Mouse (Mus musculus) gastrocnemius, postnatal 4 days (tissue): ENCODE results near the gene Kcnf1. TPM values are rescaled to one million over a fixed set of nuclear protein-coding genes. Genes with fewer than 3 reads are reported as not detected.
A peak's percentile ranks its signal among the peaks of the same experiment; 100 is the strongest.

ENCODE experiments used
- DNase-seq, 2 experiments: peaks; one replicate each; pipeline ENCODE4 v3.0.0; 2021 to 2022; ENCODE audit warnings: low spot score in 2 of 2, mixed read lengths in 2 of 2
- long read RNA-seq, 2 experiments: library from polyadenylated mRNA; stranded (forward); transcript quantifications; one replicate each; pipeline ENCODE4 v2.0.0; 2021
- total RNA-seq, 2 experiments: library from RNA; stranded (reverse); gene quantifications; 2 replicates each; pipeline ENCODE4 v1.2.3; 2021

The Kcnf1 gene
- total RNA-seq: 1 to 10 TPM; 5.1 to 5.8 TPM
- long read RNA-seq, experiment 1, full-length matches to known transcripts: 12 of 13 reads
- long read RNA-seq, experiment 1, partial matches to known transcripts: 0 of 13 reads
- long read RNA-seq, experiment 1, other reads (novel, unspliced or antisense): 1 of 13 reads
- long read RNA-seq, experiment 2, full-length matches to known transcripts: 14 of 14 reads
- long read RNA-seq, experiment 2, partial matches to known transcripts: 0 of 14 reads
- long read RNA-seq, experiment 2, other reads (novel, unspliced or antisense): 0 of 14 reads

DNA sequence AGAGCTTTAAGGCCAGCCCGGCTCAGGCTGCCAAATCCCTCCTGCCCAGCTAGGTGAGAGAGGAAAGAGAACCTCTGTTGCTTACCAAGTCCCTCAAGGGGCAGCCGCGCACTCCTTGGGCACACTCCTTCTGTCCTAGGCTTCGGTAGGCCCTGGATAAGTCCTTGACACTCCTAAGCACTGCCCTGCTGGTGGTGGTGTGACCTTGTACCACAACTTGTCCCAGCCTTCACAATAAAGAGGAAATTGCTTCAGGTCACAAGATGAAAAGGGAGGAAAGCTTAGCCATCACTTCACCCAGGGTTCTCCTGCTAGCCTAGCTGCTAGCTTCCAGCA lies at the start of gene Kcnf1:
Gene Kcnf1, minus strand, starts transcription at position 132 of the 336 bp plus-strand sequence.
- no peak for DNase-seq

- peak in 1 of 2 experiments; percentile 42 for DNase-seq
Observed at GRCm38 (mm10) chr12:17225012-17225411, 48.3 kb upstream of the Kcnf1 start.

DNA sequence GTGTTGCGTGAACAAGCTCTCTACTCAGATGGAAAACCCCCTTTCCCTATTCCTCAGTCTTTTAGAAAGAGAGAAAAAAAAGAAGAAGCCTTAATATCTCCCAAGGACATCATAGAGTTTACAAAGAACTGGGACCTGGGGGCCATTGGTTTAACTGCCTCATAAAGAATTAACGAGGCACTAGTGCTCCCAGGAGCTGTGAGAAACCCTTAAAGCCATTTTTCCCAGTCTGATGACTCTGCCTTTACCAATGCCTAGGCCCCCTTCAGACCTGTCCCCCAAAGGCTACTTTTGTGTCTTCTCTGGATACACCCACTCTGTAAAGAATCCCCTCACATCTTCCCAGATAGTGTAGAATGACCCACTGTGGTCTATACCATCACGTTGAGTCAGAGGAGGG lies 46.4 kb upstream of the Kcnf1 start:
- no peak for DNase-seq

- DNase-seq: no peak
Observed at GRCm38 (mm10) chr12:17221891-17222428, 45.3 kb upstream of the Kcnf1 start.

DNA sequence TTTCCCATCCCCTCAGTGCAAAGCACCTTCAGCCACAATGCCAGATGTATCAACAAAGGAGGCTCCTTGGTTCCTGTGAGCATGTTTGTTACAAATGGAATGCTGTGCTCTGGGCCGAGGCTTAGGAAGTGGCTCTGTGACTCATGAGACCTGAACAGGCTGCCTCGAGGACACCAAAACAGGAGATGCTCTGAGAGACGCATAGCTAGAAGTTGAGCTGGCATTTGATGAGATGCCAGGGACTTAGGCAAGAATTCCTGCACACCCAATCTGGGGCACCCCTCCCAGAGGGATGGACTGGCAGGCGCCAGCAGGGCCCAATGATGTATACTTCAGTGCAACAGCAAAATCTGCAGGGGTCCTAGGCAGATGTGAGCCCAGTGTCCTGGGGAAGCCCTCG lies 43.9 kb upstream of the Kcnf1 start:
- no peak for DNase-seq

GRCm38 (mm10) chr12:17219107-17219506 lies 42.4 kb upstream of the Kcnf1 start:
- DNase-seq: no peak

GRCm38 (mm10) chr12:17218390-17218789 lies 41.7 kb upstream of the Kcnf1 start:
- DNase-seq: no peak

- DNase-seq: no peak
Observed at GRCm38 (mm10) chr12:17215751-17216150, 39.1 kb upstream of the Kcnf1 start.

DNA sequence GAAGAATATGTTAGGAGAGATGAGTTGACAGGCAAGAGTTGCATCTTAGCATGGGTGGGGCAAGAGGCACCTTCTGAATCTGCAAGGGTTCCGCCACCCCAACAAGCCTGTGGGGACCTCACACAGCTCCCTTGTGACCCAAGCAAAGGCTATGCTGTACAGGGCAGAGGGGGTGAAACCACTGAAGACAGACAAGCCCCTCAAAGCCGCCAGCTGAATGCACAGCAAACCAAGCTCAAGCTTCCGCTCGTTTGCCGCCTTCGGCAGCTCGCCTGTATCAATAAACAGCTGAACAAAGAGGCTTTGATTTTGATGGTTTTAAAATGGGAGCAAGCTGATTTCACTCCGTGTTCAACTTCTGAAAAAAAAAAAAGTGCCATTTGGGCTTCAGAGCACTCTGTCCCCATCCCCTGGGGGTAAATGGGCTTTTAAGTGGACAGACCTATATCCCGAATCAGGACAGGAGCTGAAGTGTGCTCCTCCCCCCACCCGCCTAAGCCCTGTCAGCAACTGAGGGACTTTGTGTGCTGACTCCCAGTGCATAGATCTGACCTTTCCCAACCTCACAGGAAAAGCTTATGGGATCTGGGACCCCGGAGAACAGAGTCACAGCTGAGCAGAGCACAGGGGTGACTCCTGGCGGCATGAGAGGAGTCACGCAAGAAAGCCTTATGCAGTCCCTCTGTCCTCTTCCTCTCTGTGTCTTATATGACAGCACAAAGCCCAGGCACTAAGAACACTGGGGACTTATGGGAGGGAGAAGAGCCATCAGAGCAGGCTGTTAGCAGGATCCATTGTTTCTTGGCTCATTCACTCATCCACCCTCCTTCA lies 26.0 kb upstream of the Kcnf1 start:
- no peak for DNase-seq

DNA sequence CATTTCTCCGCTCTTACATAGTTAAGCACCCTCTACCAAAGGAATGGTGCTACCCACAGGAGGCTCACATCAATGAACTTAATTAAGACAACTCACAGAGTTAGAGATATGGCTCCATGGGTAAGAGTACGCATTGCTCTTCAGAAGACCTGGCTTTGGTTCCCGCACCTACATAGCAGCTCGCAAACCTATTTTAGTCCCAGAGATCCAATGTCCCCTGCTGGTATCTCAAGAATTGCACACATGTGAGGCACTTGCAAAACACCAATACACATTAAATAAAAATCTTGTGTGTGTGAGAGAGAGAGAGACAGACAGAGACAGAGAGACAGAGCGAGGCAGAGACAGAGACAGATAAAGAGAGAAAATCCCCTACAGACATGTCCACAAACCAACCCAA lies 21.9 kb upstream of the Kcnf1 start:
- no peak for DNase-seq

- no peak for DNase-seq
Observed at GRCm38 (mm10) chr12:17194140-17194539, 17.5 kb upstream of the Kcnf1 start.

DNA sequence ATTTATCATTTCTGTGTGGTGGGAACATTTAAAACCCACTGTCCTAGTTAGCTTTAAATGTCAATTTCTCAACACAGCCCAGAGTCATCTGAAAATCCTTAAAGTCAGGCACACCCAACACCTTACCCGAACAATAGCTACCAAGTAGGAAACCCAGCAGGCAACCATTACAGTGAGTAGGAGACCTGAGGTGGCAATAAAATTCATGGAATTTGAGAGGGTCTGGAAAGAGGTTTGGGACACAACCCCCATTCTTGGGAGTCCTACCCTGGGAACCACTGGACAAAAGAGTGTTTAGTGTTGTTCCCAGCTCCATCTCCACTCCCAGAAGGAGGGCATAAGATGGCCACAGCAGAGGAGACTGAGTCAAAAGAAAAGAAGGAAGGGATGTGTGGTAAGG lies 16.6 kb upstream of the Kcnf1 start:
- DNase-seq: no peak

DNA sequence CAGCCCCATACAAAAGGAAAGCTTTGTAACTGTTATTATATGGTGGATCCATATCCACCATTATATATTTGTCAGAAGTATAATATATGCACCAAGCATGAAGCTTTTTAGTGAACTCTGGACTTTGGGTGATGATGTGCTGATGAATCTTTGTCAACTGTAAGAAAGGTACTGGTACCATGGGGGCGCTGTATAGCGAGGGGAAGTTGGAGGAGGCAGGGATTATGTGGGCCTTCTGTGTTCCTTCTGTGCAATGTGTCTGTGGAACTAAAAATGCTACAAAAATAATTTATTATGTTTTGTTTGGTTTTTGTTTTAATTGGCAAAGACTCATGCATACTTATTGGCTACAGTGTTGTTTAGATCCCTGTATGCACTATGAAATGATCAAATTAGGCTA lies 16.2 kb upstream of the Kcnf1 start:
- no peak for DNase-seq

DNA sequence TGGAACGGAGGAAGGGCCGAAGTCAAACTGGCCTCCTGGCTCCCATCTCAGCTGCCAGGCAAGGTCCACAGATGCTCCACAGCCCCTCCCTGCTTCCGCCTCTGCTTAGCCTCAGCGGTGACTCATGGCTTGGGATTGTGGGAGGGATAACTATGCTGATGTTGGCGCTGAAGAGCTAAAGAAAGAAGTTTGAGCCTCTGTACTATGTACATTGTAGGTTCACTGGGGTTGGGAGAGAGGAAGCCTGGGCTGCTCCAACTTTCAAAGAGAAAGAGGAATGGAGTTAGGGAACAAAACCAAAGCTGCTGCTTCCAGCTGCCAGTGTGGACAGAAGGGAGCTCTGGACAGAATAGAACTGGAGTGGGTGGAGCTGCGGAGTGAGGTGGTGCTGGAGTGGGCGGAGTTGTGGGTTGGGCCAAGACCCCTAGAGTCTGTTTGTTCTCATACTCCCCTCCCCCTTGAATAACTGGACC lies 7.7 kb upstream of the Kcnf1 start:
- peak in 1 of 2 experiments; percentile 43 for DNase-seq

- DNase-seq: no peak
Observed at GRCm38 (mm10) chr12:17183788-17184187, 7.1 kb upstream of the Kcnf1 start.

GRCm38 (mm10) chr12:17176041-17176756 lies 489 bp downstream of the Kcnf1 start:
- DNase-seq: peak in 1 of 2 experiments; percentile 34

- no peak for DNase-seq
Observed at GRCm38 (mm10) chr12:17175531-17175951, 1.1 kb downstream of the Kcnf1 start.

DNA sequence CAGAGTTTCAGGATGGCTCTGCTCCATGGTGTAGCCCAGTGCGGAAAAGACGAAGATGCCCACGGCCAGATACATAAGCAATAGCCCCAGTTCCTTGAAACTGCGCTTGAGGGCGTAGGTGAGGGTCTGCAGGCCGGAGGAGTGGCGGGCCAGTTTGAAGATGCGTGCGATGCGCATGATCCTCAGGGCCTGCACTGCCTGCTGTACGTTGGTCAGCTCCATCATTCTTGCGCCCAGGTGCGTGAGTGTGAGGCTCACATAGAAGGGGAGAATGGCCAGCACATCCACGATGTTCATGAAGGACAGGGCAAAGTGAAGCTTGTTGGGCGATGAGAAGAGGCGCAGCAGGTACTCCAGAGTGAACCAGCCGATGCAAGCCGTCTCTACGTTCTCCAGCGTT lies 1.6 kb downstream of the Kcnf1 start:
- DNase-seq: no peak

DNA sequence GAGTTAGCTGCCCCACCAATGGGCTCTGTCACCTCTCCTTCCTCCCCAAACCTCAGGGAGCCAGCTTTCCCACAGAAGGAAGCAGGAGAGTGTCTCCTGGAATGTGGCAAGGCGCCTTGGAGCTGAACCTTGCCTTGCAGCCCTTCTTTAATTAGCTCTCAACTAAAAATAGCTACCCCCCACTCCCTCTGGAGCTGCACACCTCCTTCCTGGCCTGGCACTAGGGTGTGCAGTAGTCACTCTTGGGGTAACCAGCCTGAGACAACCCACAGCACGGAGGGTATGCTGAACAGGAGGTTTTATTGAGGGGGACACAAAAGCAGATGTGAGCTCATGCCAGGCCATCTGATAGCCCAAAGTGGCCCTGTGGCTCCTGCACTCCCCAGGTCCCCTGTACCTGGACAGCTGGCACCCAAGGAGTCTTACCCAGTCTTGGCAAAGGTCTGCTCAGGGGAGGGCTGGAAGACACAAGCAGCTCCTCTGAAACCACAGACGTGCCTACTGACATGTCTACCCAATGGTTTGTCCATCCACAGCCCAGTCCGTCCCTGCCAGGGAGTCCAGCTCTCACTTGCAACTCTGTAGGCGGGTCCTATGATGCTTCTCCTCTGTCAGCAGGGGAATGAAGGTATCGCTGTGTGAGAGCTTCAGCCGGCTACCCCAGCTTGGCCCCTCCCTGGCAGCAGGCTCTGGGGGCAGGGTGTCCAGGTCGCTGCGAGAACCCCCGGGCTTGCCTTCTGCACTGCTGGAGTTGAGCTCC lies 2.4 kb downstream of the Kcnf1 start:
- no peak for DNase-seq

DNA sequence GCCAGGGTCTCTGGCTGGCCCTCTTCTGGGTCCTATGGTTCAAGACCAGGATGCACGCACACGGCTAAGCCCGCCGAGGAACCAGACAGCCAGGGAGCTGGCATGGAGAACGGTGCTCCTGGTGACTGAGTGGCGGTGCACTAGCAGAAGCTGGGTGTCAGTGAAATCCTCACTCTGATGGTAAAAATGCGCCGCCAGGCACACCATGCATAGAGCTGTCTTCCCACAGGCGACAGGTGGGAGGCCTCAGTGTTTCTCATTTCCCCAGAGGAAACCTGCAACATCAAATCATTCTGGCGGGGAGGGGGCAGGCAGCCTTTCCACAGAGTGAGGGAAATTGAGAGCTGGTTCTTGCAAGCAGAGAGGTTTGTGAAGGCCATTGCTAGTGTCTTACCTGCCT lies 6.3 kb downstream of the Kcnf1 start:
- no peak for DNase-seq

DNA sequence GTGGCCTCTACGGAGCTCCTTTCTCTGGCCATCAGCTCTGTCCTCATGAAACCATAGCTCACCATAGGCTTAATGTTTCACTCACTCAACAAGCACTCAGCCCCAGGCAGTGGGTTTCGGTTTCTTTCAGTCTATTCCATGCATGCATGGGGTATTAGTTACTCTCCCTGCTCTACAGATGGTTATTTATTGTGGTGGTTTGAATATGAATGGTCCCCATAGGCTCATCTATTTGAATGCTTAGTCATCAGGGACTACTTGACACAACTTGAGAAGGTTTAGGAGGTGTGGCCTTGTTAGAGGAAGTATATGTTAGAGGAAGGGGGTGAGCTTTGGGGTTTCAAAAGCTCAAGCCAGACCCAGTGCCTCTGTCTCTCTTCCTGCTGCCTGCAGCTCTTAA lies 10.6 kb downstream of the Kcnf1 start:
- no peak for DNase-seq
